Mouse (Mus musculus): ENCODE measurements around the gene Abhd6.

DNA sequence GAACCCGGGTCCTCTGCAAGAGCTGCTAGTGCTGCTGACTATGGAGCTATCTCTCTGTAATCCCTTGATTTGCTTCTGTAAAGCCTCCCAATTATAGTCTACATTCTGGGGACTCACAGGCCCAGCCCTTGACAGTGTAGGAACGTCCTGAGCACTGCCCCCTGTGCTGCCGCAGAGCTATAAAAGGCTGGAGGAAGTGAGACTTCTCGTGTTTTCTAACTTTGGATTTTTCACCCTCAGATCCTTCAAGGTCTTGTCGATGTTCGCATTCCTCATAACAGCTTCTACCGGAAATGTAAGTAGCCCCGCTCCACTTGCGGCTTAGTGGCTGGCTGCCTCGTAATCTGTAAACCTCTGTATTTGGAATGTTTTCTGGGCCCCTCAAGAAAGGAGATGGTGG lies 46.6 kb downstream of the Abhd6 start:
- TF ChIP-seq CTCF (IDR thresholded peaks at IDR 0.05; ENCODE audit: extremely low read depth, insufficient read length, insufficient replicate concordance, low read depth, low read length) (no peak), POLR2A (IDR thresholded peaks at IDR 0.05; ENCODE audit: low read depth, low read length) (no peak)

Data from small intestine, adult 2 months (tissue).